Mouse (Mus musculus) ovary, adult 10 weeks (tissue): ENCODE measurements around the gene Gas2. TPM values are rescaled to one million over a fixed set of nuclear protein-coding genes. Genes with fewer than 3 reads are reported as not detected.

Experiments used
- polyA plus RNA-seq: library from polyadenylated mRNA; stranded (reverse); fragments of 350-450 nt; fragmentation: Illumina TruSeq; extraction: RNeasy Lipid Tissue Mini Kit (QIAGEN cat#74804); gene quantifications from one replicate; pipeline ENCODE4 v1.2.3, GENCODE M21; 2014

Gene Gas2
- 26.5 TPM for polyA plus RNA-seq

DNA sequence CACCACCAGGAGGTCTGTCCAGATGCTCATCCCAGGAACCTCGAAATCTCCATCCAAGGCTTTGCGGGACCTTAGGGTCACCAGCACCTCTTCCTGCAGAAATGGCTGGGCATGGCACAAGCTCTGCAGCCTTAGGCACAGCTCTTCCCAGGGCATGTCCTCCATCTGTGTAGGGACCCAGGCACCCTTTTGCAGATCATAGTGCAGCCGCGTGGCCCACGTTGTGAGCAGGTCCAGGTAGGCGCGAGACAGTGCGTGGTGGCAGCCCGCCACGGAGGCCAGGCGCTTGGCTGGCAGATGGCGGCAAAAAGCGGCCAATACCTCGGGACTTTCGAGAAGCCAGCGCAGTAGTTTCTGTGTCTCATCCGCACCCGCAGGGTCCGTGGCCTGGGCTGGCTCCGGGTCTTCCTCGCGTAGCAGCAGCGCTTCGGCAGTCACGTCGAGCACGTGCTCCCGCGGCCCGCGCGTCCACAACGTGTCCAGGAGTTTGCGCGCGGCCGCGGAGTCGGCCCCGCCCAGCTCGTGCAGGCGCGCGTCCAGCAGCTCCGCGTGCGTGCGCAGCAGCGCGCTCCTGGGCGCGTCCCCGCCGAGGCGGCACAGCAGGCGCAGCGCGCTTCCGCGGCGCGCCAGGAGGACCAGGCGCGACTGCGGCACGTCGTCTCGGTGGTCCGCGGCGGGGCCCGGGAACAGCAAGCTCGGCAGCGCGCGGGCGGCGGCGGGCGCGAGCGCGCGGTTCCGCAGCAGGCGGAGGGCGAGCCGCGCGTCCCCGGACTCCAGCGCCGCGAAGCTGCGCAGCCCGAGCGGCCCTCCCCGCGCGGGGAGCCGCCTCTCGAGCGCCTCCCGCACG lies at the start of gene Gas2:
TSS of gene Gas2 (plus strand) at position 766 of the 847 bp plus-strand sequence.

DNA sequence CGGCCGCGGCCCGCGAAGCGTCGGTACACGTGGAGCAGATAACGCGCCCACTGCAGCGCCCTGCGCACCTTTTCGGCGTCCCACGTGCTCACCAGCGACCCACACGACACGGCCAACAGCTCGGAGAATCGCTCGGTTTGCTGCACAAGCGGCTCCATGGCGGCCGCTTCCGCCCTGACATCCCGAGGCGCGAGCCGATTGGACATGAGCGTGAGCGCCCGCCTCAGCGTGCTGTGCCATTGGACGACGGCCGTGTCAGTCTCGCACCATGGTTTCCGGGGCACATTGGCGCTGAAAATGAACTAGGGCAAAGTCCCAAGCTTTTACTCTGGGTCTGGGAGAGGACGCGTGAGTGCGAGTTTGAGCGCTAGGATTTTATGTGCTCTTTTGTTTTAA lies 280 bp downstream of the Gas2 start, which contains the start of gene Fancf:
TSS of gene Fancf (minus strand) at position 171 of the 396 bp plus-strand sequence.

DNA sequence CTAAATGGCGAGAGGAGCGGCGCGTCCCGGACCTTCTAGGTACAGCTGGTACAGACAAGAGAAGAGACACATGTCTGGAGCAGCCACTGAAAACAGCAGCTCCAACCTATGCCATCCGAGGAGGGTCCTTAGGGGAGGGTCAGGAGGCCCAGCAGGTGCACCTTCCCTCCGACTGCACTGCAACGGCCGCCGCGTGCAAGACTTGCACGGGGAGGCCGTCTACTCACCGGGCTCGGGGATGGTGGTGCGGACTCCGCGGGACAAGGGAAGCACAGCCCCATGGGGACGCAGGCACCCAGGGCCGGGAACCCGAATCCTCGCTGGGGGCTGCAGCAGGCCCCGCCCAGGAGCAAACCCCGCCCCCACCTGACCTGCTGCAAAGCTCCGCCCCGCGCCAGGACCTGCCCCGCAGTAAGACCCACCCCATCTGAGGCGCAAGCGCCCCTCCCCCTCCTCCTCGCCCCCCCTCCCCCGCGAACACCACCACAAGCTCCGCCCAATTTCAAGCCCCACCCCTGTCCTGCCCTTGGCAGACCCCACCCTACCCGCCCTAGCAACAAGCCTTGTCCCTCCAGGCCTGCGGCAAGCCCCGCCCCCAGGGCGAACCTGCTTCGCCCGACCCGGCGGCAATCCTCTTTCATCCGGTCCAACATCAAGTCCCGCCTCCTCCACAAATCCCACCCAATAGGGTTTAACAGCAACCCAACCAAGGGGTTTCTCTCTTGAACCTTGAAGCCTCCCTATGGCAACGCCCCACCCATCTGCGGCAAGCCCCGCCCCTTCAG lies 143.9 kb downstream of the Gas2 start, which contains the start of gene Svip:
TSS of gene Svip (minus strand) at position 508 of the 785 bp plus-strand sequence.

DNA sequence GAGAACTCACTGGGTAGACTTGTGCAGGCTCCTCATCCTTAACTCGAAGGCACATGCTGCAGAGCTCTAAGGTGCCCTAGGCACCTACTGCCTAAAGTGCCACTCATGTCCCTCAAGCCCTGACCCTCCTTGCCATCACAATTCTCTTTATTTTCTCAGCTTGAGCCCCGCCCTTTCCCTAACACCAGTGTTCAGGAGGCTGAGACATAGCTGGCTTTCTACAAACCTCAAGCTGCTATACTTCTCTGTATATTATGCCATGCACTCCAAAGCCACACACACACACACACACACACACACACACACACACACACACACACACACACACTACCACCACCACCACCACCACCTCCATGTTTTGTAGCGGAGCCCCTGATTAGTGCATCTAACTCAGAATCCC lies 153.8 kb downstream of the Gas2 start, which contains the start of gene 1700015G11Rik:
TSS of gene 1700015G11Rik (minus strand) at position 101 of the 400 bp plus-strand sequence.

Other genes starting within 250 kb of the Gas2 start
- gene Slc17a6, start 240.0 kb upstream of the Gas2 start, polyA plus RNA-seq, result not detected
- 14.5 TPM for gene Fancf, start 252 bp downstream of the Gas2 start, polyA plus RNA-seq
- 39.3 TPM for gene Svip, start 144.0 kb downstream of the Gas2 start, polyA plus RNA-seq
- not detected for gene 1700015G11Rik, start 153.7 kb downstream of the Gas2 start, polyA plus RNA-seq